Mouse (Mus musculus) liver, embryonic 11.5 days (tissue): ENCODE results near the gene Safb. TPM values are rescaled to one million over a fixed set of nuclear protein-coding genes. Genes with fewer than 3 reads are reported as not detected.

Experiments
- ATAC-seq: fragments of 200-750 bp; cut with Nextera tagmentation; replicated peaks from 2 replicates; pipeline ENCODE4 v1.8.0; 2017; ENCODE audit warnings: moderate number of reproducible peaks, mild to moderate bottlenecking, moderate TSS enrichment, moderate library complexity; ENCODE audit not compliant: low FRiP score
- DNase-seq: peaks from one replicate; pipeline ENCODE4 v3.0.0-alpha.2; 2017; ENCODE audit warnings: low spot score
- H3K27ac ChIP-seq: fragments of 300-500 bp; sonication (generic); 2 replicates; pipeline ENCODE4 v1.5.1; 2014; ENCODE audit warnings: mild to moderate bottlenecking, low read depth, low read length, control low read depth
- H3K27me3 ChIP-seq: fragments of 300-500 bp; sonication (generic); replicated peaks from 2 replicates; pipeline ENCODE4 v1.6.1; 2014; ENCODE audit warnings: low read length, mixed read lengths; ENCODE audit not compliant: control insufficient read depth, insufficient read depth
- H3K36me3 ChIP-seq: fragments of 300-500 bp; sonication (generic); 2 replicates; pipeline ENCODE4 v1.6.1; 2014; ENCODE audit warnings: mild to moderate bottlenecking, low read length, moderate library complexity, mixed read lengths; ENCODE audit not compliant: control insufficient read depth, insufficient read depth
- H3K4me1 ChIP-seq: fragments of 300-500 bp; sonication (generic); replicated peaks from 2 replicates; pipeline ENCODE4 v1.6.1; 2014; ENCODE audit warnings: low read length, mixed read lengths; ENCODE audit not compliant: control insufficient read depth, insufficient read depth
- H3K4me2 ChIP-seq: fragments of 300-500 bp; sonication (generic); 2 replicates; pipeline ENCODE4 v1.6.1; 2014; ENCODE audit warnings: mild to moderate bottlenecking, control low read depth, moderate library complexity
- H3K4me3 ChIP-seq: fragments of 300-500 bp; sonication (generic); 2 replicates; pipeline ENCODE4 v1.5.1; 2014; ENCODE audit warnings: low read depth, low read length, control low read depth
- H3K9ac ChIP-seq: fragments of 300-500 bp; sonication (generic); 2 replicates; pipeline ENCODE4 v1.6.1; 2014; ENCODE audit warnings: low read depth, low read length, control low read depth
- H3K9me3 ChIP-seq: fragments of 300-500 bp; sonication (generic); 2 replicates; pipeline ENCODE4 v1.6.1; 2016; ENCODE audit warnings: low read length, inconsistent platforms, mixed read lengths; ENCODE audit not compliant: control insufficient read depth
- WGBS: fragments of 180-500 bp; shearing (Covaris S2); extraction: QIAGEN DNeasy Blood & Tissue Kit; methylation state at CpG from one replicate; pipeline ENCODE4 v1.1.7; 2014; 5-methylcytosine and 5-hydroxymethylcytosine counted together
- polyA plus RNA-seq: library from polyadenylated mRNA; unstranded; fragments of >200 nt; fragmentation: Nextera tagmentation; extraction: Ambion mirVana; gene quantifications from 2 replicates; pipeline ENCODE4 v1.2.1, GENCODE M21; 2014

Gene Safb
- polyA plus RNA-seq, 1 experiment from 2014 or later: 96.5 TPM

DNA sequence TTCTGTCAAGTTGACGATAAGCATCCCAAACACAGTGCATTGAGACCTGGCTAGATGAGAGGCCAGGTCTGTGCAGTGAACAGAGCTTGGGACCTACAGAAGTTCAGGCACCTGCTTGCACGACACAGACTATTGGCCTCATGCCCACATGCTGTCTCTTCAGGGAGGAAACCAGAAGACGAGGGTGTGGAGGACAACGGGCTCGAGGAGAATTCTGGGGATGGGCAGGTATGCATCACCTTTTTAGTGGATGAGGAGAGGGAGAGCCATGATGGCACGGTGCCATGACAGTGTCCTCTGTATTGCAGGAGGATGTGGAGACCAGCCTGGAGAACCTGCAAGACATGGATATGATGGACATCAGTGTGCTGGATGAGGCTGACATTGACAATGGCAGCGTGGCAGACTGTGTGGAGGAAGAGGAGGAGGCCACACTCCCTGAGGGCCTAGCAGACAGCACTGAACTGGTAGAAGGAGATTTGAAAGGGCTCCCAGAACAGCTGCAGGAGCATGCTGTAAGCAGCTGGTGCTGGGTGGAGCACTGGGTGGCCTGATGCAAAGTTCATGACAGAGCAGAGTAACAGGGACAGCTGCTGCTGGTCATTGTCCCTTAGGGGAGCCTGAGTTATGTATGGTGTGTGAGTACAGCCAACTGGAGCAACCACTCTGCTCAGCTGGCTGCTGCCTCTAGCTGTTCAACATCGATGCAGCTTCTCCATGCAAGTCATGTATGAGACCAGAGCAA lies 9.1 kb downstream of the Safb start:
- ATAC-seq (no peak), DNase-seq (no peak)
- Histone ChIP-seq H3K4me3 (no peak overlapping the region), H3K4me1 (no peaks in the 10 kb centered on the region), H3K27ac (no peak overlapping the region), H3K36me3 (peaks cover 71% of the 10 kb centered on the region), H3K27me3 (no peaks in the 10 kb centered on the region), H3K9ac (no peak overlapping the region), H3K9me3 (no peaks in the 10 kb centered on the region), H3K4me2 (no peak overlapping the region)
- WGBS: 93% methylated on average over 8 of the region's 8 CpGs

DNA sequence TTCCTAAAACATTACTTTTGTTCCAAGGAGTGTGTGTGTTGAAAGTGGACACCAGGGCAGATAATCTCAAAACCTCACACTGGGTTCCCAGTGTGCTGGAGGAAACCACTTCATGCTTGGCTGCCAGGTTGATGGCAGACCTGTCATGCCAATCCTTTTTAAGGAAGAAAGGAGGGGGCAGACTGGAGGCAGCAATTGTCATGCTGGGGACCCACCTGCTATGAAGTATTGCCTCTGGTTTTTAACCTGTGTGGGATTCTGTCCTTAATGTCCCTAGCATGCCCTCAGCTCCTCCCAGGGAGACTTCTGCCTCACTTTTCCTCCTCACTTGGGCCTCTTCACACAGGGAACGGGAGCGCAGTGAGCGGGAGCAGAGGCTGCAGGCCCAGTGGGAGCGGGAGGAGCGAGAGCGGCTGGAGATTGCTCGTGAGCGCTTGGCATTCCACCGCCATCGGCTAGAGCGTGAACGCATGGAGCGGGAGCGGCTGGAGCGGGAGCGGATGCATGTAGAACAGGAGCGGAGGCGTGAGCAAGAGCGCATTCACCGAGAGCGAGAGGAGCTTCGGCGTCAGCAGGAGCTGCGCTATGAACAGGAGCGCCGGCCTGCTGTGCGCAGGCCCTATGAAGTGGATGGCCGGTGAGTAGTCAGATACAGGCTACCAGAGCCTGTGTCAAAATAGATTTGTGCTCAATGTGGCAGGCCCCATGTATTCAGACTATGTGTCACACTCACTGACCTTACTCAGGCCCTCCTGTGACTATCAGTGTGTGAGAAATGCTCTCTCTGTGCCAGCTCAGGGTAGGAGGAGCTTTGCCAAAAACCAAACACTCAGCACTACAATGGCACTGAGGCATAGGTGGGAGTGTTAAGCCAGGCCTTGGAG lies 18.8 kb downstream of the Safb start:
- no peaks in the 10 kb centered on the region for H3K9me3 ChIP-seq
- H3K27me3 ChIP-seq: no peaks in the 10 kb centered on the region
- no peak overlapping the region for H3K4me2 ChIP-seq
- ATAC-seq (no peak), DNase-seq (no peak)
- no peak overlapping the region for H3K4me3 ChIP-seq
- peaks cover 77% of the 10 kb centered on the region for H3K36me3 ChIP-seq
- H3K9ac ChIP-seq: no peak overlapping the region
- H3K27ac ChIP-seq: no peak overlapping the region
- H3K4me1 ChIP-seq: peaks cover 3% of the 10 kb centered on the region; the same call in 1 of the 2 replicates
- WGBS: 96% methylated on average over 28 of the region's 28 CpGs

DNA sequence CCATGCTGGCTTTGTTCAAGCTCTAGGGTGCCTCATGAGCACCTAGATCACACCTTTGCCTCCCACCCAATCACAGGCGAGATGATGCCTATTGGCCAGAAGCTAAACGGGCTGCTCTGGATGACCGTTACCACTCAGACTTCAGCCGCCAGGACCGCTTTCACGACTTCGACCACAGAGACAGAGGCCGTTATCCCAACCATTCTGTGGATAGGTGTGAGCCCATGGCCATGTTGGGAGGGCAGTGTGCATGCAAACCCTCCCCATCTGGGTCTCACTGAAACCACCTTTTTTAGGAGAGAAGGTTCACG lies 19.4 kb downstream of the Safb start:
- ATAC-seq (no peak), DNase-seq (no peak)
- peaks cover 7% of the 10 kb centered on the region for H3K4me1 ChIP-seq
- no peak overlapping the region for H3K27ac ChIP-seq
- H3K36me3 ChIP-seq: peaks cover 77% of the 10 kb centered on the region
- no peak overlapping the region for H3K4me2 ChIP-seq
- no peak overlapping the region for H3K4me3 ChIP-seq
- H3K9me3 ChIP-seq: no peaks in the 10 kb centered on the region
- WGBS: 90% methylated on average over 9 of the region's 9 CpGs
- no peaks in the 10 kb centered on the region for H3K27me3 ChIP-seq
- H3K9ac ChIP-seq: no peak overlapping the region

DNA sequence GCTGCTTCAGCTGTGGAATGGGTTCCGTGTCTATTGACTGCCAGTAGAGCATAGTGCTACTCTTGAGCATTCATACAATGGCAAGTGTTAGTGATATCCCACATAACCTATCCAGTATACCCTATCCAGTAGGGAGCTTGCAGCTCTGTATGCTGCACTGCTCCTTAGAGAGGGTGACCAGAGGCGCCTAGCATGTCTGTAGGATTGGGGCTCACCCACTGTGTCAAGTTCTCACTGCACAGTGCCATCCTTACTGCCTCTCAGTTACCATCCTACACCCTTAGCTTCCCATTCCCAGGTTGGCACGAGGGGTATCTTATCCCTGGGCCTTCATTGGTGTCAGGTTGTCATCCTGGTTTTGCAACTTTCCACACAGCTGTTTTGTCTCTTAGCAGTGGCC lies 19.8 kb downstream of the Safb start:
- WGBS: 86% methylated on average over 3 of the region's 3 CpGs
- H3K36me3 ChIP-seq: peaks cover 74% of the 10 kb centered on the region
- no peaks in the 10 kb centered on the region for H3K27me3 ChIP-seq

DNA sequence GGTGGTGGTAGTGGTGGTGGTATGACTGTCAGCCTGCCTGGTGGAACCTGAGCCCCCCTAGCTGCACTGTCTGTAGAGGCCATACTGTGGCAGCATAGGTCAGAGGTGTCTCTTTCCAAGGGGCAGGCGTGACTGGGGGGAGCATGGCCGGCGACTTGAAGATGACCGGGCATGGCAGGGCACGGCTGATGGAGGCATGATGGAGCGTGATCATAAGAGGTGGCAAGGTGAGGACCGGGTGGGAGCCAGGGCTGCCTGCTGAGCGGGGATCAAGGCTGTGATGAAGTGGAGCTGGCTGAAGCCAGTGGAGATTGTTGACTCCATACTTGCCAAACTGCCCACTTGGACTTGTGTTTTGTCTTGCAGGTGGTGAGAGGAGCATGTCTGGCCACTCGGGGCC lies 20.8 kb downstream of the Safb start:
- 92% methylated on average over 9 of the region's 9 CpGs for WGBS
- H3K4me1 ChIP-seq: peaks cover 7% of the 10 kb centered on the region
- ATAC-seq: no peak

More for the DNA sequence above, 19.8 kb downstream of the Safb start:
- no peak overlapping the region for H3K4me3 ChIP-seq
- no peaks in the 10 kb centered on the region for H3K9me3 ChIP-seq
- H3K4me1 ChIP-seq: peaks cover 7% of the 10 kb centered on the region
- no peak overlapping the region for H3K27ac ChIP-seq
- DNase-seq: no peak
- no peak overlapping the region for H3K9ac ChIP-seq
- H3K4me2 ChIP-seq: no peak overlapping the region
- ATAC-seq: no peak

DNA sequence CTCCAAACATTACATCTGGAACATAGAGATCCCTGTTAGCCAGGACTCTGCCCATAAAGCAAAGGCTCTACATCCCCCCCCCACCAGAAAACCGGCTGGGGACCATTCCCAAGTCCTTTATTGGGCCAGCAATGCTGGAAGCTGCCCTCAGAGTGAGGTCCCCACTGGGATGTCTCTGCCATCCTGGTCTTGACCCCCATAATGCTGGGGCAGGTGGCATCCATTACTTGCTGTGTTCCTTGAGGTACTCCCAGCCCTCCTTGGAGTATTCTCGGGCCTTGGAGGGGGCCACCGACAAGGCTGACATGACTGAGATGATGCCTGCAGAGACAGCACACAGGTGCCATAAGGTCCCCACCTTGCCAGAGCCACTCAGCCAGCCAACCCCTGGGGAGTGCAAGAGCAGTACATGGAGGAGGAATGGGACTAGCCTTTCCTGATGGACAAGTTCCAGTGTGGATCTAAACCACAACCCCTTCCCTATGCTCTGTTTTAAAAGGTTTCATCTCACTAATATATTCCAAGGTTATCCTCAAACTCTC lies 23.0 kb downstream of the Safb start:
- WGBS: 69% methylated on average over 3 of the region's 3 CpGs
- peaks cover 47% of the 10 kb centered on the region for H3K36me3 ChIP-seq
- ATAC-seq (no peak), DNase-seq (no peak)
- H3K27me3 ChIP-seq: no peaks in the 10 kb centered on the region
- peak overlapping the region; percentile 15; the same call in 1 of the 2 replicates for H3K4me3 ChIP-seq
- peaks cover 24% of the 10 kb centered on the region for H3K4me1 ChIP-seq
- H3K9ac ChIP-seq: no peak overlapping the region
- no peak overlapping the region for H3K27ac ChIP-seq
- no peaks in the 10 kb centered on the region for H3K9me3 ChIP-seq
- H3K4me2 ChIP-seq: peak overlapping the region; percentile 81; the same call in 1 of the 2 replicates

More for the DNA sequence above, 20.8 kb downstream of the Safb start:
- Histone ChIP-seq H3K27ac (no peak overlapping the region), H3K9ac (no peak overlapping the region), H3K27me3 (no peaks in the 10 kb centered on the region), H3K4me3 (no peak overlapping the region), H3K4me2 (no peak overlapping the region), H3K36me3 (peaks cover 64% of the 10 kb centered on the region), H3K9me3 (no peaks in the 10 kb centered on the region)
- DNase-seq: no peak

DNA sequence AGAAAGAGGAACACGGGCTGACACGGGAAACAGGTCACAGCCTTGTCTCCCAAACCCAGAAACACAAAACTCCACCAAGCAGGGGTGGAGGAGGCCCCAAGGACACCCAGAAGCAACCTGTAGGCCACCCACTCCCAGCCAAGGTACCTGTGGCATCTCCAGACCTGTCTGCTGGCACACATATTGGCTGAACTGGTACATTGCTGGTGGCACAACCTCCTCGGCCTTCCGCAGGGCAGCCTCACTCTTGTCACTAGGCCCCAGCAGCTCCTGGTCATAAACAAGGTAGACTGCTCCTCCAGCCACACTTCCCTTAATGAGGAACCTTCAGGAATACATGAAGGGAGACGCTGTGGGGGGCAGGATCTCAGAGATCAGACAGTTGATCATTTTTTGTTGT lies 24.1 kb downstream of the Safb start:
- H3K9me3 ChIP-seq: no peaks in the 10 kb centered on the region
- peak overlapping the region; percentile 77 for H3K4me3 ChIP-seq
- H3K36me3 ChIP-seq: peaks cover 36% of the 10 kb centered on the region
- H3K27ac ChIP-seq: peak overlapping the region; percentile 88
- DNase-seq: no peak
- H3K4me1 ChIP-seq: peaks cover 28% of the 10 kb centered on the region
- WGBS: 39% methylated on average over 5 of the region's 5 CpGs
- no peak for ATAC-seq
- H3K9ac ChIP-seq: peak overlapping the region; percentile 88
- H3K4me2 ChIP-seq: peak overlapping the region; percentile 81
- no peaks in the 10 kb centered on the region for H3K27me3 ChIP-seq

DNA sequence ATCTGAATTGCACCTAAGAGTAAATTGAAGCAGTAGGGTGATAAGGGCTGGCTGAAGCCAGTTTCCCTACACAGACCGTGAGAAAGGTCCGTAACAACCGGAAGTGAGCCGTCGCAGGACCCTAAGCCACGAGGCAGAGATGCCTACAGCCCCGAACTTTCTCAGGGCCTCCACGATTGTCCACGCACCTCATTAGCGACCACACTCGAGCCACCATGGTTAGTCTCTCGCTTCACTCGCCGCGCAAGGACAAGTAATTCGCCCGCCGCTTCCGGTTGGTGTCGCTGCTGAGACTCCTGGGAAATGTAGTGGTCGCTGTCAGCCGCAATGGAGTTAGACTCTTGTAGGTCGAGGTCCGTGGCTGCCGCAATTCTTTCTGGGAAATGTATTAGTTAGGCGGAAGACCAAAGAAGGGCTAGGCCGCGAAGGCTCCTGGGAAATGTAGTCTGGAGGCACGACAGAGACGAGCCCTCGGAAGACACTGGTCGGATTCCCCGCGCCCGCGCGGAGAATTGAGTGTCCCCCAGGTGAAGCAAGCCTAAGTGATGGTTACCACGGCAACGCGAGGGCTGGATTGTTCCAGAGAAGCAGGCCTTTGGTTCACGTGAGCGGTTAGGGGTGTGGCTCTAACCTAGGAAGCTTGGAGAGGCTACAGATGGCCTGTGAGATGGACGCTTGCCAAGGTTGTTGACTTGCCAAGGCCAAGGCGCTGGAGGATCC lies 25.0 kb downstream of the Safb start, which contains the start of gene 2410015M20Rik:
2410015M20Rik (minus strand) TSS at position 320 of the 720 bp plus-strand sequence.
- Histone ChIP-seq H3K9ac (peak within 1 kb of the TSS; percentile 88), H3K27ac (peak within 1 kb of the TSS; percentile 88), H3K27me3 (no peaks in the 10 kb centered on the region), H3K4me3 (peak within 1 kb of the TSS; percentile 77), H3K4me2 (peak within 1 kb of the TSS; percentile 81), H3K9me3 (no peaks in the 10 kb centered on the region), H3K36me3 (peaks cover 33% of the 10 kb centered on the region), H3K4me1 (peaks cover 30% of the 10 kb centered on the region)
- DNase-seq (peak; percentile 92), ATAC-seq (peak; percentile 79)
- under 1% methylated on average over 44 of the region's 44 CpGs for WGBS
